Mouse (Mus musculus): ENCODE data around the gene Bsph2. TPM values are rescaled to one million over a fixed set of nuclear protein-coding genes. Genes with fewer than 3 reads are reported as not detected.

Gene Bsph2
- polyA plus RNA-seq (2015; fragmentation: Nextera tagmentation; extraction: Ambion mirVana), result not detected in 2 replicates

GRCm38 (mm10) chr7:13570967-13571366 lies at the start of gene Bsph2:
Bsph2 (minus strand) TSS chr7:13571067.
- Histone ChIP-seq H3K36me3 (ENCODE audit: control insufficient read depth, insufficient read depth, low read length) (no peaks in the 10 kb centered on the region), H3K9me3 (replicated peaks; ENCODE audit: control insufficient read depth, low read length) (no peaks in the 10 kb centered on the region), H3K4me3 (replicated peaks; ENCODE audit: low read length) (no peak within 1 kb of the TSS), H3K27ac (ENCODE audit: low read length) (no peak within 1 kb of the TSS), H3K4me2 (ENCODE audit: low read depth, low read length) (no peak within 1 kb of the TSS), H3K4me1 (ENCODE audit: control insufficient read depth, insufficient read depth, low read length) (no peaks in the 10 kb centered on the region), H3K9ac (ENCODE audit: low read length) (no peak within 1 kb of the TSS), H3K27me3 (ENCODE audit: control insufficient read depth, insufficient read depth, low read length) (no peaks in the 10 kb centered on the region)
- ATAC-seq (ENCODE audit: insufficient read depth, low FRiP score), result no peak

GRCm38 (mm10) chr7:13511539-13511938 lies 59.3 kb downstream of the Bsph2 start:
- Histone ChIP-seq H3K9me3 (replicated peaks; ENCODE audit: control insufficient read depth, low read length) (no peaks in the 10 kb centered on the region), H3K4me3 (replicated peaks; ENCODE audit: low read length) (no peak overlapping the region), H3K9ac (ENCODE audit: low read length) (no peak overlapping the region), H3K27me3 (ENCODE audit: control insufficient read depth, insufficient read depth, low read length) (no peaks in the 10 kb centered on the region), H3K27ac (ENCODE audit: low read length) (no peak overlapping the region), H3K4me1 (ENCODE audit: control insufficient read depth, insufficient read depth, low read length) (no peaks in the 10 kb centered on the region), H3K4me2 (ENCODE audit: low read depth, low read length) (no peak overlapping the region), H3K36me3 (ENCODE audit: control insufficient read depth, insufficient read depth, low read length) (no peaks in the 10 kb centered on the region)
- ATAC-seq (ENCODE audit: insufficient read depth, low FRiP score), result no peak
- WGBS, result 55% methylated on average over 1 of the region's 1 CpGs

Other genes starting within 250 kb of the Bsph2 start
- gene Pla2g4c, start 246.4 kb downstream of the Bsph2 start, polyA plus RNA-seq (2015; fragmentation: Nextera tagmentation; extraction: Ambion mirVana), result 1.1 and 1.7 TPM in 2 replicates
- gene Cabp5, start 172.9 kb downstream of the Bsph2 start, polyA plus RNA-seq (2015; fragmentation: Nextera tagmentation; extraction: Ambion mirVana), result not detected in 2 replicates
- gene Bsph1, start 120.2 kb downstream of the Bsph2 start, polyA plus RNA-seq (2015; fragmentation: Nextera tagmentation; extraction: Ambion mirVana), result not detected in 2 replicates
- not detected in 2 replicates for gene Sult2a5, start 52.9 kb upstream of the Bsph2 start, polyA plus RNA-seq (2015; fragmentation: Nextera tagmentation; extraction: Ambion mirVana)
- gene Sult2a2, start 162.4 kb upstream of the Bsph2 start, polyA plus RNA-seq (2015; fragmentation: Nextera tagmentation; extraction: Ambion mirVana), result 0.25 TPM in 1 of 2 replicates, not detected in the other

All from stomach, embryonic 16.5 days (tissue).